Mouse (Mus musculus) G1E (cell line): ENCODE measurements around the gene Fbxo2.

Experiments
- CTCF ChIP-seq: IDR thresholded peaks from 2 replicates; pipeline ENCODE4 v1.5.1; 2012; ENCODE audit warnings: low read depth, low read length, inconsistent platforms, mixed read lengths
- GATA1 ChIP-seq: IDR thresholded peaks from 2 replicates; pipeline ENCODE4 v1.6.1; 2012; ENCODE audit warnings: borderline replicate concordance, low read length, inconsistent platforms, mixed read lengths
- POLR2AphosphoS5 ChIP-seq: IDR thresholded peaks from 2 replicates; pipeline ENCODE4 v1.6.1; 2012; ENCODE audit warnings: low read depth, low read length, inconsistent platforms; ENCODE audit not compliant: insufficient replicate concordance
- TAL1 ChIP-seq: conservative IDR thresholded peaks from 2 replicates; pipeline ENCODE4 v1.6.1; 2012; ENCODE audit warnings: low read depth, low read length, inconsistent platforms, mixed read lengths

DNA sequence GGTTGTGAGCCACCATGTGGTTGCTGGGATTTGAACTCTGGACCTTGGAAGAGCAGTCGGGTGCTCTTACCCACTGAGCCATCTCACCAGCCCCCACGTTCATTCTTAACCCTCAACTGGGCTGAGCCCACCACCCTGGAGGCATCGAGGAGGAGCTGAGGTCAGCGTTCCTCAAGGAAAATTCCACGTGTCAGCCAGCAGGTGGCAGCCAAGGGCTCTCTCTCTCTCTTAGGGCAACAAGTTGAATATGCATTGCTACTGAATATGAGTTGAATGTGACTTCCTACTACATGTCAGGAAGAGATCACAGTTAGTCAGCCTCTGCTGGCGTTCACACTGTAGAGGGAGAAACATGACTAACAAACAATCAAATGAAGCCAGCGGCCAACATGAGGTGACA, 7.9 kb downstream of the Fbxo2 start:
- TF ChIP-seq CTCF (peak; percentile 47; the same call in 1 of the 2 replicates), POLR2AphosphoS5 (no peak), GATA1 (no peak), TAL1 (no peak)
